37 mouse cellular contexts compared by ENCODE assay signal in genomic region chr3:92598429-92598828, GRCm38 (mm10). TPM values are rescaled to one million over a fixed set of nuclear protein-coding genes. Genes with fewer than 3 reads are reported as not detected.
"Had no signal": no experiment of that assay in that cellular context is flagged by ENCODE, and none has a peak within 500 bp of the region (broad histone marks: within the 10 kb centered on the region; RNA-seq: fewer than 3 reads in every experiment).

No protein-coding gene starts in this region.

- H3K4me3 ChIP-seq: limb, embryonic 10.5 days; limb, embryonic 12.5 days; limb, embryonic 13.5 days; limb, embryonic 15.5 days; liver, embryonic 12.5 days; liver, embryonic 13.5 days; liver, embryonic 15.5 days; lung, embryonic 15.5 days; megakaryocyte, embryonic 14.5 days; midbrain, embryonic 10.5 days; midbrain, embryonic 12.5 days; midbrain, embryonic 13.5 days; midbrain, embryonic 15.5 days; myocyte had no signal

- H3K27me3 ChIP-seq: limb, embryonic 12.5 days; limb, embryonic 13.5 days; limb, embryonic 15.5 days; liver, embryonic 12.5 days; liver, embryonic 13.5 days; liver, embryonic 15.5 days; lung, embryonic 15.5 days; megakaryocyte, embryonic 14.5 days; midbrain, embryonic 12.5 days; midbrain, embryonic 13.5 days; midbrain, embryonic 15.5 days had no signal

- H3K27ac ChIP-seq: limb, embryonic 10.5 days; limb, embryonic 12.5 days; limb, embryonic 13.5 days; limb, embryonic 15.5 days; liver, embryonic 12.5 days; liver, embryonic 13.5 days; liver, embryonic 14.5 days; liver, embryonic 15.5 days; lung, embryonic 15.5 days; macrophage; midbrain, embryonic 10.5 days; midbrain, embryonic 12.5 days; midbrain, embryonic 13.5 days; midbrain, embryonic 15.5 days had no signal

- H3K4me1 ChIP-seq: limb, embryonic 10.5 days; limb, embryonic 12.5 days; limb, embryonic 13.5 days; limb, embryonic 15.5 days; liver, embryonic 12.5 days; liver, embryonic 13.5 days; liver, embryonic 15.5 days; lung, embryonic 15.5 days; megakaryocyte, embryonic 14.5 days; midbrain, embryonic 10.5 days; midbrain, embryonic 12.5 days; midbrain, embryonic 13.5 days; midbrain, embryonic 15.5 days had no signal

- DNase-seq: left cerebral cortex, postnatal 4 days; liver; liver, embryonic 13.5 days; liver, postnatal 0 days; lung, adult 18-20 months; lung, adult 2 months; lung, embryonic 14.5 days; lung, postnatal 10 days; lung, postnatal 14 days; lung, postnatal 36 days; lung, postnatal 4 days; midbrain, embryonic 14.5 days had no signal

- H3K9me3 ChIP-seq: limb, embryonic 10.5 days; limb, embryonic 12.5 days; liver, embryonic 13.5 days; liver, embryonic 15.5 days; lung, embryonic 15.5 days; megakaryocyte, embryonic 14.5 days; midbrain, embryonic 12.5 days had no signal

- ATAC-seq: liver, embryonic 12.5 days; liver, postnatal 0 days; lung, postnatal 0 days; midbrain, embryonic 13.5 days; midbrain, embryonic 15.5 days; midbrain, embryonic 16.5 days had no signal

- H3K4me2 ChIP-seq: limb, embryonic 12.5 days; limb, embryonic 13.5 days; limb, embryonic 15.5 days; liver, embryonic 11.5 days; liver, embryonic 12.5 days; liver, embryonic 13.5 days; liver, embryonic 15.5 days; lung, embryonic 14.5 days; lung, embryonic 15.5 days; midbrain, embryonic 11.5 days; midbrain, embryonic 12.5 days; midbrain, embryonic 13.5 days; midbrain, embryonic 15.5 days had no signal

- H3K36me3 ChIP-seq: limb, embryonic 10.5 days; limb, embryonic 12.5 days; limb, embryonic 13.5 days; limb, embryonic 15.5 days; liver, embryonic 12.5 days; liver, embryonic 13.5 days; liver, embryonic 15.5 days; lung, embryonic 15.5 days; midbrain, embryonic 10.5 days; midbrain, embryonic 12.5 days; midbrain, embryonic 13.5 days; midbrain, embryonic 15.5 days had no signal

- H3K9ac ChIP-seq: limb, embryonic 12.5 days; limb, embryonic 13.5 days; limb, embryonic 15.5 days; liver, embryonic 12.5 days; liver, embryonic 13.5 days; liver, embryonic 14.5 days; liver, embryonic 15.5 days; liver, postnatal 0 days; lung, embryonic 14.5 days; lung, embryonic 15.5 days; midbrain, embryonic 12.5 days; midbrain, embryonic 13.5 days; midbrain, embryonic 15.5 days had no signal

RNA-seq across cellular contexts. Expression of gene 2210017I01Rik, which starts 8.9 kb away (rescaled TPM):
- polyA plus RNA-seq: limb, embryonic 10.5 days; limb, embryonic 11.5 days; limb, embryonic 12.5 days; limb, embryonic 13.5 days; limb, embryonic 14.5 days; limb, embryonic 15.5 days; liver, adult 2 months; liver, embryonic 11.5 days; liver, embryonic 12.5 days; liver, embryonic 13.5 days; liver, embryonic 14.5 days; liver, embryonic 15.5 days; liver, embryonic 16.5 days; liver, postnatal 0 days; lung, embryonic 14.5 days; lung, embryonic 15.5 days; lung, embryonic 16.5 days; lung, postnatal 0 days; macrophage; midbrain, embryonic 10.5 days; midbrain, embryonic 11.5 days; midbrain, embryonic 12.5 days; midbrain, embryonic 13.5 days; midbrain, embryonic 14.5 days; midbrain, embryonic 15.5 days; midbrain, embryonic 16.5 days; midbrain, postnatal 0 days; myocyte had no signal

RNA-seq across cellular contexts. Expression of gene Smcp, which starts 9.6 kb away (rescaled TPM):
- polyA plus RNA-seq: limb, embryonic 10.5 days; limb, embryonic 11.5 days; limb, embryonic 12.5 days; limb, embryonic 13.5 days; limb, embryonic 14.5 days; limb, embryonic 15.5 days; liver, adult 2 months; liver, embryonic 11.5 days; liver, embryonic 12.5 days; liver, embryonic 13.5 days; liver, embryonic 14.5 days; liver, embryonic 15.5 days; lung, adult 2 months; lung, embryonic 14.5 days; lung, embryonic 15.5 days; lung, embryonic 16.5 days; lung, postnatal 0 days; macrophage; midbrain, embryonic 10.5 days; midbrain, embryonic 11.5 days; midbrain, embryonic 12.5 days; midbrain, embryonic 13.5 days; midbrain, embryonic 14.5 days; midbrain, embryonic 15.5 days; midbrain, embryonic 16.5 days; midbrain, postnatal 0 days; myocyte had no signal

RNA-seq across cellular contexts. Expression of gene Lce6a, which starts 23.0 kb away (rescaled TPM):
- polyA plus RNA-seq: limb, embryonic 10.5 days; limb, embryonic 11.5 days; limb, embryonic 12.5 days; limb, embryonic 13.5 days; liver, adult 2 months; liver, embryonic 11.5 days; liver, embryonic 12.5 days; liver, embryonic 13.5 days; liver, embryonic 14.5 days; liver, embryonic 15.5 days; liver, postnatal 0 days; lung, adult 2 months; lung, embryonic 14.5 days; lung, embryonic 15.5 days; lung, embryonic 16.5 days; lung, postnatal 0 days; macrophage; midbrain, embryonic 10.5 days; midbrain, embryonic 11.5 days; midbrain, embryonic 12.5 days; midbrain, embryonic 13.5 days; midbrain, embryonic 14.5 days; midbrain, embryonic 15.5 days; midbrain, embryonic 16.5 days; midbrain, postnatal 0 days; myocyte had no signal

RNA-seq across cellular contexts. Expression of gene Ivl, which starts 24.9 kb away (rescaled TPM):
- polyA plus RNA-seq: limb, embryonic 10.5 days; limb, embryonic 11.5 days; limb, embryonic 13.5 days; liver, adult 2 months; liver, embryonic 15.5 days; liver, embryonic 16.5 days; liver, postnatal 0 days; lung, embryonic 15.5 days; lung, embryonic 16.5 days; macrophage; midbrain, embryonic 10.5 days; midbrain, embryonic 11.5 days; midbrain, embryonic 12.5 days; midbrain, embryonic 13.5 days; midbrain, embryonic 14.5 days; midbrain, embryonic 15.5 days; midbrain, embryonic 16.5 days; midbrain, postnatal 0 days; myocyte had no signal

RNA-seq across cellular contexts. Expression of gene Lce1a1, which starts 49.7 kb away (rescaled TPM):
- polyA plus RNA-seq: limb, embryonic 10.5 days; limb, embryonic 11.5 days; limb, embryonic 12.5 days; limb, embryonic 13.5 days; limb, embryonic 14.5 days; liver, adult 2 months; liver, embryonic 11.5 days; liver, embryonic 12.5 days; liver, embryonic 13.5 days; liver, embryonic 14.5 days; liver, embryonic 15.5 days; liver, embryonic 16.5 days; liver, postnatal 0 days; lung, embryonic 14.5 days; lung, embryonic 15.5 days; lung, embryonic 16.5 days; lung, postnatal 0 days; macrophage; midbrain, embryonic 10.5 days; midbrain, embryonic 11.5 days; midbrain, embryonic 12.5 days; midbrain, embryonic 13.5 days; midbrain, embryonic 14.5 days; midbrain, embryonic 15.5 days; midbrain, embryonic 16.5 days; midbrain, postnatal 0 days; myocyte had no signal
